Mouse (Mus musculus): ENCODE results near the gene Lhfpl3.

Gene Lhfpl3

GRCm38 (mm10) chr5:23284884-23285283 is 539.0 kb downstream of the Lhfpl3 start:
- DNase-seq (ENCODE audit: low spot score in 2 of 2) = no peak

- DNase-seq (ENCODE audit: low spot score in 2 of 2) = no peak
These were observed 543.3 kb downstream of the Lhfpl3 start for GRCm38 (mm10) chr5:23289149-23289548.
